13 mouse cellular contexts compared by ENCODE assay signal in the genomic region with DNA sequence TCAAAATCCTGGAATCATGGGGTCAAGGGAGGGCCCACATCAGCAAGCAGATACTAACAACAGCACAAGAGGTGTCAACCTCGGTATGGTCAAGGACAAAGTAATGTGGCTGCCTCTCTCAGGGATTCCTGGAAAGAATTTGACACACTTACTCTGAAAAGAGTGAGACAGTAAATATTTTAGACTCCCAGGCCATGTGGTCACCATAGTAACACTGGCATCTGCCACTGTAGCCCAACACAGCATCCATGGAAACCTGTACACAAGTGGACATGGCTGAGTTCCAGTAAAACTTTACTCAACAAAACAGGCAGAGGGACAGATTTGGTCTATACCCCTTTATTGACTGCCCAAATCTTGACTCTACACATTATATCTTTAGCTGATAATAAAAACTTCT. TPM values are rescaled to one million over a fixed set of nuclear protein-coding genes. Genes with fewer than 3 reads are reported as not detected.
A peak's percentile ranks its signal among the peaks of the same experiment; 100 is the strongest.
DNase-seq lines count a peak whose midpoint lies in the region; ATAC-seq lines count a peak whose summit lies in the region.
"Had no signal": no experiment of that assay in that cellular context is flagged by ENCODE, and none has a peak within 500 bp of the region (broad histone marks: within the 10 kb centered on the region; RNA-seq: fewer than 3 reads in every experiment).

No protein-coding gene starts in this region.

- no peak for DNase-seq in hindbrain, embryonic 14.5 days (ENCODE audit: low spot score)
- peak; percentile 3 for DNase-seq in adipocyte (ENCODE audit: low spot score)
- DNase-seq in lung, postnatal 25 days (ENCODE audit: low spot score): peak; percentile 70
- no peak for DNase-seq in gastrocnemius, postnatal 10 days
- DNase-seq in limb, embryonic 10.5 days (ENCODE audit: low spot score): no peak
- DNase-seq: kidney, postnatal 36 days; liver, embryonic 13.5 days had no signal

- no peak overlapping the region for H3K4me3 ChIP-seq in hindbrain, embryonic 14.5 days (replicated peaks; ENCODE audit: low read length)
- H3K4me3 ChIP-seq in hindbrain, embryonic 12.5 days: no peak overlapping the region
- no peak overlapping the region for H3K4me3 ChIP-seq in heart, embryonic 14.5 days (ENCODE audit: control insufficient read depth in 1 of 2, insufficient read depth in 1 of 2, low read depth in 1 of 2, low read length in 2 of 2)
- H3K4me3 ChIP-seq in limb, embryonic 10.5 days: no peak overlapping the region
- H3K4me3 ChIP-seq: left cerebral cortex, adult 2 months; liver, embryonic 13.5 days; midbrain, embryonic 12.5 days; stomach, embryonic 15.5 days had no signal

- H3K27ac ChIP-seq in hindbrain, embryonic 14.5 days: no peak overlapping the region
- no peak overlapping the region for H3K27ac ChIP-seq in hindbrain, embryonic 12.5 days
- peak overlapping the region in 1 of 2 experiments; percentile 27; a peak in 2 of 4 replicates for H3K27ac ChIP-seq in heart, embryonic 14.5 days (replicated peaks in 1 of 2; ENCODE audit: control insufficient read depth in 1 of 2, insufficient read depth in 1 of 2, low read depth in 2 of 2, low read length in 2 of 2)
- no peak overlapping the region for H3K27ac ChIP-seq in limb, embryonic 10.5 days
- H3K27ac ChIP-seq: left cerebral cortex, adult 2 months; liver, embryonic 13.5 days; midbrain, embryonic 12.5 days; stomach, embryonic 15.5 days had no signal

- no peak overlapping the region for H3K9ac ChIP-seq in hindbrain, embryonic 14.5 days
- no peak overlapping the region for H3K9ac ChIP-seq in hindbrain, embryonic 12.5 days
- H3K9ac ChIP-seq in heart, embryonic 14.5 days (ENCODE audit: low read length): no peak overlapping the region
- H3K9ac ChIP-seq: liver, embryonic 13.5 days; midbrain, embryonic 12.5 days; stomach, embryonic 15.5 days had no signal

- peak; percentile 39; the same call in 1 of the 2 replicates for ATAC-seq in hindbrain, embryonic 14.5 days (ENCODE audit: low FRiP score)
- ATAC-seq in hindbrain, embryonic 12.5 days (ENCODE audit: low FRiP score): no peak
- ATAC-seq in heart, embryonic 14.5 days (ENCODE audit: insufficient number of reproducible peaks, insufficient read depth, low FRiP score, low read depth): peak; percentile 64
- ATAC-seq in erythroblast, adult 5-6 weeks (replicated peaks; ENCODE audit: low FRiP score, poor library complexity, severe bottlenecking): no peak

- 0 out of 2 replicates have a peak, but pooled peaks cover 4% of the 10 kb centered on the region for H3K9me3 ChIP-seq in hindbrain, embryonic 14.5 days (ENCODE audit: control insufficient read depth, low read length)
- no peaks in the 10 kb centered on the region for H3K9me3 ChIP-seq in hindbrain, embryonic 12.5 days (replicated peaks)
- H3K9me3 ChIP-seq in heart, embryonic 14.5 days (ENCODE audit: control insufficient read depth, low read length): no peaks in the 10 kb centered on the region
- no peaks in the 10 kb centered on the region for H3K9me3 ChIP-seq in limb, embryonic 10.5 days (replicated peaks)
- H3K9me3 ChIP-seq: liver, embryonic 13.5 days; midbrain, embryonic 12.5 days; stomach, embryonic 15.5 days had no signal

- H3K36me3 ChIP-seq in hindbrain, embryonic 14.5 days (replicated peaks; ENCODE audit: control insufficient read depth, insufficient read depth): no peaks in the 10 kb centered on the region
- no peaks in the 10 kb centered on the region for H3K36me3 ChIP-seq in hindbrain, embryonic 12.5 days
- H3K36me3 ChIP-seq in heart, embryonic 14.5 days (ENCODE audit: control insufficient read depth, insufficient read depth, low read length): no peaks in the 10 kb centered on the region
- H3K36me3 ChIP-seq in limb, embryonic 10.5 days: no peaks in the 10 kb centered on the region
- H3K36me3 ChIP-seq: liver, embryonic 13.5 days; midbrain, embryonic 12.5 days; stomach, embryonic 15.5 days had no signal

- no peaks in the 10 kb centered on the region; the same call in 1 of the 2 replicates for H3K4me1 ChIP-seq in hindbrain, embryonic 14.5 days (replicated peaks; ENCODE audit: control insufficient read depth, insufficient read depth, low read length)
- 0 out of 2 replicates have a peak, but pooled peaks cover 3% of the 10 kb centered on the region for H3K4me1 ChIP-seq in hindbrain, embryonic 12.5 days
- H3K4me1 ChIP-seq in heart, embryonic 14.5 days (ENCODE audit: control insufficient read depth in 2 of 2, insufficient read depth in 2 of 2, low read length in 2 of 2): peaks cover 4 to 8% of the 10 kb centered on the region in 2 experiments; a peak in 3 of 4 replicates
- peaks cover 14% of the 10 kb centered on the region for H3K4me1 ChIP-seq in limb, embryonic 10.5 days
- H3K4me1 ChIP-seq: liver, embryonic 13.5 days; stomach, embryonic 15.5 days had no signal

- WGBS in hindbrain, embryonic 14.5 days: 64% methylated on average over 1 of the region's 1 CpGs
- 74% methylated on average over 1 of the region's 1 CpGs for WGBS in hindbrain, embryonic 12.5 days
- WGBS in heart, embryonic 14.5 days: 28% methylated on average over 1 of the region's 1 CpGs
- WGBS in limb, embryonic 10.5 days: 94% methylated on average over 1 of the region's 1 CpGs

- no peak overlapping the region for H3K4me2 ChIP-seq in hindbrain, embryonic 14.5 days (replicated peaks)
- no peak overlapping the region for H3K4me2 ChIP-seq in hindbrain, embryonic 12.5 days (replicated peaks)
- no peak overlapping the region for H3K4me2 ChIP-seq in heart, embryonic 14.5 days (ENCODE audit: low read length)
- H3K4me2 ChIP-seq: liver, embryonic 13.5 days; midbrain, embryonic 12.5 days; stomach, embryonic 15.5 days had no signal

- H3K27me3 ChIP-seq in hindbrain, embryonic 14.5 days (ENCODE audit: control insufficient read depth, insufficient read depth, low read length): no peaks in the 10 kb centered on the region
- peaks cover 7% of the 10 kb centered on the region; the same call in 1 of the 2 replicates for H3K27me3 ChIP-seq in hindbrain, embryonic 12.5 days
- H3K27me3 ChIP-seq in heart, embryonic 14.5 days (ENCODE audit: control insufficient read depth, insufficient read depth, low read length): no peaks in the 10 kb centered on the region
- no peaks in the 10 kb centered on the region for H3K27me3 ChIP-seq in limb, embryonic 10.5 days (ENCODE audit: low read depth, poor library complexity, severe bottlenecking)
- H3K27me3 ChIP-seq: liver, embryonic 13.5 days; stomach, embryonic 15.5 days had no signal

RNA-seq across cellular contexts. Expression of a gene that starts 43.9 kb away (rescaled TPM):
- 14.6 and 17.2 TPM in 2 replicates for polyA plus RNA-seq in hindbrain, embryonic 14.5 days (2014; fragmentation: Nextera tagmentation; extraction: Ambion mirVana)
- polyA plus RNA-seq in hindbrain, embryonic 12.5 days (2016; fragmentation: Nextera tagmentation; extraction: Ambion mirVana): 16.4 and 18.2 TPM in 2 replicates
- 15.8 and 16.0 TPM in 2 replicates for polyA plus RNA-seq in heart, embryonic 14.5 days (2014; fragmentation: Nextera tagmentation; extraction: Ambion mirVana)
- 4.4 and 7.3 TPM in 2 replicates for total RNA-seq in erythroblast, adult 5-6 weeks (2015; ENCODE audit: low replicate concordance)
- 3.2 and 3.3 TPM in 2 replicates for total RNA-seq in erythroblast, adult 5-6 weeks (2017; ENCODE audit: low replicate concordance)
- 10 to 100 TPM; 23.5 to 24.4 TPM for total RNA-seq in gastrocnemius, postnatal 10 days (2021)
- polyA plus RNA-seq in limb, embryonic 10.5 days (2016; fragmentation: Nextera tagmentation; extraction: Ambion mirVana): 5.6 and 6.7 TPM in 2 replicates

Comparison
In these comparisons a context has a peak if more than half of its experiments do, and no peak if none do; other contexts are left out.
1. ATAC-seq: peak in hindbrain, embryonic 14.5 days (single experiment) and heart, embryonic 14.5 days (single experiment); none in hindbrain, embryonic 12.5 days (single experiment) and erythroblast, adult 5-6 weeks (single experiment).
2. DNase-seq: peak in adipocyte (single experiment) and lung, postnatal 25 days (single experiment); none in hindbrain, embryonic 14.5 days (single experiment), gastrocnemius, postnatal 10 days (single experiment) and limb, embryonic 10.5 days (single experiment).